Mouse (Mus musculus) stomach, postnatal 0 days (tissue): ENCODE measurements at regions not wholly inside any gene's neighbourhood (a gene's known extent, or its start where the extent isn't known, plus 50 kb on each side); places are given as distances from the start of the nearest gene placed in this dataset.

Experiments
- CTCF ChIP-seq: IDR thresholded peaks from 2 replicates; pipeline ENCODE4 v1.5.1; 2016; ENCODE audit warnings: antibody characterized with exemption, low read depth, mild to moderate bottlenecking, moderate library complexity
- EP300 ChIP-seq: optimal IDR thresholded peaks from 2 replicates; pipeline ENCODE3; 2016; ENCODE audit warnings: antibody characterized with exemption

GRCm38 (mm10) chr6:99932405-99932804 lies 206.2 kb upstream of the Prok2 start:
- TF ChIP-seq CTCF (no peak), EP300 (no peak)
